Mouse (Mus musculus) bone marrow, adult 2 months (tissue): ENCODE results near the gene Rad54l2. TPM values are rescaled to one million over a fixed set of nuclear protein-coding genes. Genes with fewer than 3 reads are reported as not detected.

Experiments
- H3K27ac ChIP-seq: fragments of 200-500 bp; 2 replicates; pipeline ENCODE4 v1.5.1; 2012; ENCODE audit warnings: low read depth, mild to moderate bottlenecking, control low read depth, inconsistent platforms, low read length; ENCODE audit not compliant: control insufficient read depth, poor library complexity, insufficient read depth
- H3K4me1 ChIP-seq: fragments of 200-500 bp; 2 replicates; pipeline ENCODE4 v1.6.1; 2011; ENCODE audit warnings: low read length; ENCODE audit not compliant: control insufficient read depth, insufficient read depth
- H3K4me3 ChIP-seq: fragments of 200-500 bp; replicated peaks from 2 replicates; pipeline ENCODE3; 2011; ENCODE audit warnings: mild to moderate bottlenecking, low read depth, low read length, control low read depth; ENCODE audit not compliant: control insufficient read depth
- CTCF ChIP-seq: fragments of 200-500 bp; IDR thresholded peaks from 2 replicates; pipeline ENCODE4 v1.5.1; 2011; ENCODE audit warnings: low read length, control low read depth; ENCODE audit not compliant: control insufficient read depth, insufficient read depth
- POLR2A ChIP-seq: fragments of 200-500 bp; IDR thresholded peaks from 2 replicates; pipeline ENCODE4 v1.6.1; 2011; ENCODE audit warnings: low read depth, mild to moderate bottlenecking, control low read depth, low read length, borderline replicate concordance; ENCODE audit not compliant: control insufficient read depth
- WGBS: fragments of 180-500 bp; shearing (Covaris S2); methylation state at CpG from one replicate; pipeline ENCODE4 v1.1.7; 2018; 5-methylcytosine and 5-hydroxymethylcytosine counted together
- polyA plus RNA-seq: library from polyadenylated mRNA; stranded (reverse); fragments of >200 nt; gene quantifications from 2 replicates; pipeline ENCODE4 v1.2.4, GENCODE M21; 2011; ENCODE audit warnings: low replicate concordance; ENCODE audit not compliant: missing spikeins, insufficient read depth, insufficient read length

Gene Rad54l2
- 4.4 and 11.9 TPM in 2 replicates for polyA plus RNA-seq

- peak within 1 kb of the TSS; percentile 71; the same call in 1 of the 2 replicates for H3K27ac ChIP-seq
- peaks cover 2% of the 10 kb centered on the region; the same call in 1 of the 2 replicates for H3K4me1 ChIP-seq
- WGBS = 0% methylated on average over 49 of the region's 49 CpGs
These were observed at the start of gene Rad54l2 for GRCm38 (mm10) chr9:106788812-106789321. Rad54l2 (minus strand) TSS chr9:106789194.

GRCm38 (mm10) chr9:106822381-106823104 lies 33.5 kb upstream of the Rad54l2 start:
- TF ChIP-seq POLR2A = no peak; the same call in 1 of the 2 replicates
- no peak for TF ChIP-seq CTCF
- H3K4me1 ChIP-seq = no peaks in the 10 kb centered on the region; the same call in 1 of the 2 replicates
- under 1% methylated on average over 32 of the region's 32 CpGs for WGBS
- H3K4me3 ChIP-seq = peak overlapping the region; percentile 83
- peak overlapping the region; percentile 72 for H3K27ac ChIP-seq

More at GRCm38 (mm10) chr9:106788812-106789321, at the start of gene Rad54l2:
- H3K4me3 ChIP-seq = peak within 1 kb of the TSS; percentile 89
- TF ChIP-seq POLR2A (peak; percentile 68; the same call in 1 of the 2 replicates), CTCF (no peak)

- peak within 1 kb of the TSS; percentile 72 for H3K27ac ChIP-seq
- TF ChIP-seq POLR2A = peak; percentile 36; the same call in 1 of the 2 replicates
- no peak for TF ChIP-seq CTCF
- WGBS = under 1% methylated on average over 68 of the region's 71 CpGs
- peak within 1 kb of the TSS; percentile 83 for H3K4me3 ChIP-seq
- no peaks in the 10 kb centered on the region; the same call in 1 of the 2 replicates for H3K4me1 ChIP-seq
These were observed 32.8 kb upstream of the Rad54l2 start, which contains the start of gene Dcaf1 for GRCm38 (mm10) chr9:106821618-106822380. Dcaf1 (plus strand) TSS chr9:106821874.

GRCm38 (mm10) chr9:106821050-106821617 lies 32.1 kb upstream of the Rad54l2 start:
- Histone ChIP-seq H3K27ac (no peak overlapping the region), H3K4me3 (peak overlapping the region; percentile 83), H3K4me1 (no peaks in the 10 kb centered on the region; the same call in 1 of the 2 replicates)
- WGBS = 8% methylated on average over 15 of the region's 15 CpGs
- TF ChIP-seq CTCF = no peak
- TF ChIP-seq POLR2A = no peak

- TF ChIP-seq POLR2A (no peak), CTCF (peak; percentile 25; the same call in 1 of the 2 replicates)
- 84% methylated on average over 1 of the region's 1 CpGs for WGBS
- Histone ChIP-seq H3K4me3 (no peak overlapping the region), H3K27ac (no peak overlapping the region), H3K4me1 (no peaks in the 10 kb centered on the region; the same call in 1 of the 2 replicates)
These were observed 30.2 kb upstream of the Rad54l2 start for GRCm38 (mm10) chr9:106819201-106819600.

- 75% methylated on average over 6 of the region's 6 CpGs for WGBS
- no peak for TF ChIP-seq CTCF
- no peak for TF ChIP-seq POLR2A
- H3K27ac ChIP-seq = no peak overlapping the region
- H3K4me1 ChIP-seq = no peaks in the 10 kb centered on the region; the same call in 1 of the 2 replicates
- H3K4me3 ChIP-seq = no peak overlapping the region
These were observed 29.2 kb upstream of the Rad54l2 start for GRCm38 (mm10) chr9:106818191-106818590.

GRCm38 (mm10) chr9:106806503-106806902 lies 17.5 kb upstream of the Rad54l2 start:
- no peaks in the 10 kb centered on the region for H3K4me1 ChIP-seq
- WGBS = 82% methylated on average over 4 of the region's 4 CpGs
- no peak overlapping the region for H3K27ac ChIP-seq
- H3K4me3 ChIP-seq = no peak overlapping the region
- TF ChIP-seq CTCF (no peak), POLR2A (no peak)
